Mouse (Mus musculus): ENCODE measurements around the gene Plcd3.

DNA sequence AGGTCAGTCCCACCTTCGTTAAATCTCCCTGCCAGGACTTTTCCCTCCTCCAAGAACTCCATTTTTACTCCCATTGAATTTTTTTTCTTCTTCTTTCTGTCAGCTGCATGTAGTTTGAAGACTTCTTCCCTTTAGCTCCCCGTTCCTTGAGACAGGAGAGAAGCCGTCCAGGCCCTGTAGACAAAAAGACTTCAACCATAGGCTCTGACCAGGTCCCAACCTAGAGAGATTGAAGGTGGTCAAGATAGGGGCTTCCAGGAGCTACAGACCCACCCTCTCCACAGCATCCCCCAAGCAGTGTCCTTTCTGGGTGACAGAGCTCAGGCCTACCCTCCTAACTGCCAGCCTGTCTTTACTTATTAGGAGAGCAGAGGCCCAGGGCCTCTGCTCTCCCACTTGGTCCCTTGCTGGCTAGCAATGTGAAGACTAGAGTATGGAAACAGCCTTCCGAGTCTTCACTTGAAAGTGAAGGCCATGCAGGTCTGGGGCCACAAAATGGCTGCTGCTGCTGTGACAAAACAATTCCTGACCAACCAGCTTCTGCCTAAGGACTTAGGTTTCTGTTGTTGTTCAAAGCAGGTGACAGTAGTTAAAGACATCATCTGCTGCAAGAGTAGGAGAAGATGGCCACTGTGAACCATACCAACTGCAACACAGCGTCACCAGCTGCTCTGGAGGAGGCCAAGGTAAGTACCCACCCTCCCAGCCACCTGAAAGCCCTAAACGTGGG is 32.2 kb upstream of the Plcd3 start:
- TF ChIP-seq POLR2A (IDR thresholded peaks at IDR 0.05; ENCODE audit: borderline replicate concordance, control insufficient read depth, low read depth, low read length): no peak
- TF ChIP-seq CTCF (IDR thresholded peaks at IDR 0.05; ENCODE audit: control insufficient read depth, insufficient read depth, low read length): no peak

Data from bone marrow, adult 2 months (tissue).